Mouse (Mus musculus): ENCODE measurements around the gene Plod1.

Gene Plod1

DNA sequence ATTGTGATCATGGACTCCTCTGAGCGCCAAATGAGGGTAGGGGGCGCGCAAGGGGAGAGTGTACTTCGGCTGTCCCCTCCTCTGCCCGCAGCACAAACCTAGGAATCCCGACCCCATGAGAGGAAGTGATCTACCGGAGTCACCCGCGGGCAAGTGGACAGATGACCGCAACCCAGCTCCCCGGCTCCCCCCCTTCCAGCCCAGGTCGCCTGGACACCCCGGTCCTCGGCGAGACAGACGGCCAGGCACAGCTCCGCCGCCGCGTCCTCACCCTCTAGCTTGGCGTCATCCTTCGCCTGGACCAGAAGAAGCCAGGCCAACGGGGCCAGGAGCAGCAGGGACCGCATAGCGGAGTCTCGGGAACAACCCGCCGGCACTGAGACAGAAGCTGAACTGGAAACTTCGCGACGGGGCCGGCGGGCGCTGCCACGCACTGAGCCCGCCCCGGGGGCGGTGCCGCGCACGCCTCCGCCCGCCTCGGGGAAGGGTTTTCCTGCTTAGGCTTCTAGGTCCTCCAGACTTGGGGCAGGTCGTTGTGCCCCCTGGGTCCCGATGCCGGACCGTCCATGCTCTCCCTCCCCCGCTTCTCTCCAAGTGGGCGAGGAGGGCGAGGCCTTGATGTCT lies at the start of gene Plod1:
TSS of gene Plod1 (minus strand) at position 437 of the 624 bp plus-strand sequence.
- peak; percentile 53 to 73 for DNase-seq (ENCODE audit: low spot score in 2 of 2)

DNA sequence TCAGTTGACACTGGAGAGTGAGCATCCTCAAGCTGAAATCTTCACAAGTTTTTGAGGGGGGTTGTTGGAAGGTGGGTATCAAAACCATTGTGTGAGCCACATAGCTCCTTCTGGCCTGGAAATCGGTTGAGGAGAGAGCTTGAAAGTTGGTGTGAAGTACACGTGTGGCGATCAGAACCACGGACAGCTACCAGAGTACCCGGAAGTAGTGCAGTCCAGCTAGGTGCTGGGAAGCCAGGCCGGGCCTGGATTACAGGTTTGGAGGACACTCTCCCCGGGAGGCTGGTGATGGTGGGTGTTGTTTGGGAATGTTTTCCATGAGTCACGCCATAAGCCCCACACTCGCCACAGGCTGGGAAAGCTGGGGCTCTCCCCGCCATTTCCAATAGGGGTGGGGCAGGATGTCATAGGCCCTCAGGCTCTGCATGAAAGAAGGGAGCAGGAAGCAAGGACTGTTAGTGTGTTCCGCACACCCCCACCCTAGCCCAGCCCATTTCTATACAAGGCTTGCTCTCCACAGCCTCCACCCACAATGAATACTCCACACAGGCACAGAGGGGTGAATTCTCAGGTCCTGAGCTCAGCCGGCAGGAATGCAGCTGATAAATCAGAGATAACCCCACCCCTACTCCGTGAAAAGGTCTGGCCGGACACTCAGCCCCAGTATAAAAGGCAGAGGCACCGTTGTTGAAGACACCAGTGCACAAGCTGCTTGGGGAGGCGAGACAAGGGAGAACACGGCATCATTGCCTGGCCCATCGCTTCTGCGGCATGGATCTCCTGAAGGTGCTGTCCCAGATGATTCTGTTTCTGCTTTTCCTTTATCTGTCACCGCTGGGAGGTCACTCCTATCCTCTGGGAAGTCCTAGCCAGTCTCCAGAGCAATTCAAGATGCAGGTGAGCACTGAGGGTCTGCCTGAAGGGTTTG lies 48.9 kb upstream of the Plod1 start, which contains the start of gene Nppb:
TSS of gene Nppb (plus strand) at position 584 of the 928 bp plus-strand sequence.
- peak in 1 of 2 experiments; percentile 48 for DNase-seq (ENCODE audit: low spot score in 2 of 2)

DNA sequence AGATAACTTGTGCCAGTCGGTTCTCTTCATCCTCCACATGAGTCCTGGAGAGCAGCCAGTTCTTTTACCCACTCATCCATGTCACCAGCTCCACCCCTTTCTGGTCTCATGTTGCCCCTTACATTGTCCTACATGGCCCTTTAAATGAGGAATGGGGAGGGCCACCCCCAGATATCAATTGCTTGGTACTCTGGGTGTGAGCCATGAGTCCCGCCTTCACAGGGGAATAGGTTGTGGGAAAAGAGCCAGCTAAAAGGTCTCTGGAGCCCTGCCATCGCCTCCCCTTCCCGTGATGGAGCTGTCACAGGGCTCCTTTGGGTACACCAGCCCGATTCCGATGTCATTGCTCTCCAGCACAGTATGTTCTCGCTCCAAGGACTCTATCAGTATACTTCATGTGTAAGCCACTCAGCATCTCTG lies 42.9 kb upstream of the Plod1 start:
- no peak for DNase-seq (ENCODE audit: low spot score in 2 of 2)

DNA sequence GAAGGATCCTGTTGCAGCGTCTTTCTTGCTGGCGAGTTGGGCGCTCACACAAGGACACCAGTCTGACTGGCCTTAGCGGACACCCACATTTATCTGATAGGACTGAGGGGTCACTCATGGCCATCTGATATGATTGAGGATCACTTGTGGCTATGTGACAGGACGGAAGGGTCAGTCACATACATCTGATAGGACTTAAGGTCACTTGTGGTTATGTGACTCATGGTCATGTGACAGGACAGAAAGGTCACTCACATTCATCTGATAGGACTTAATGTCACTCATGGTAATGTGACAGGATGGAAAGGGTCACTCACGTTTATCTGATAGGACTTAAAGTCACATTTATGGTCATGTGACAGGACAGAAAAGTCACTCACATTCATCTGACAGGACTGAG lies 41.8 kb upstream of the Plod1 start:
- no peak for DNase-seq (ENCODE audit: low spot score in 2 of 2)

DNA sequence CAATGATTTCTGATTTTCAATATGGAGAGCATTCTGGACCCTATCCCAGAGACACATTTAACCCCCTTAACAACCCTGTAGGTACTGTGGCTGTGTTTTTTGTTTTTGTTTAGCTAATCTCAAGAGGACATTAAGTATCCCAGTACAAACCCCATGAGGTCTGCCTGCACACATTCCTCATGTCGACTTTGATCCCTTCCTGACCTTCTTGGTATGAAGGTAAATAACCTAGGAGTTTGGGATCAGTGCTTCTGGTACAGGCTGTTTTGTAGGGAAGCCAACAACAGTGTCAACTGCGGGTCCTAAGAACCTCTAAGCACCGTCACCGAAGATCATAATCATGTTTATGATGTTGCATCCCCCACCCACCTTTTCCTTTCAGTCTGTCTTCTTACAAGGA lies 41.2 kb upstream of the Plod1 start:
- DNase-seq (ENCODE audit: low spot score in 2 of 2): no peak

DNA sequence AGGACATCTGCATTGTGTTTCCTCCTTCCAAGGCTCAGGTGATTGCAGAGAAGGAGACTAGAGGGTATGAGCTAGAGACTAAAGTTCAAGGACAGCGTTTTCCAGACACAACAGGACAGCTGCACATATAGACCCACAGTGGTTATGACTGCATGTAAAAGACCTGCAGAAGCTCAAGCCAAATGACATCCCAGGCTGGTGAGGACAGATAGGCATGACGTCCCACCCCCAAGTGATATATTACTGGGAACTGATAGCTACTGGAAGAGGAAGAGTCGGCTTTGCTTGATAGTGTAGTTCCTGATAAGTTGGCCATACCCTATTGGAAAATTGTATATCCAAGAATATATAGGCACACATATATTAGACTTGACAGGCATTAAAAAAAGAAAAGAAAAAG lies 39.7 kb upstream of the Plod1 start:
- DNase-seq (ENCODE audit: low spot score in 2 of 2): no peak

DNA sequence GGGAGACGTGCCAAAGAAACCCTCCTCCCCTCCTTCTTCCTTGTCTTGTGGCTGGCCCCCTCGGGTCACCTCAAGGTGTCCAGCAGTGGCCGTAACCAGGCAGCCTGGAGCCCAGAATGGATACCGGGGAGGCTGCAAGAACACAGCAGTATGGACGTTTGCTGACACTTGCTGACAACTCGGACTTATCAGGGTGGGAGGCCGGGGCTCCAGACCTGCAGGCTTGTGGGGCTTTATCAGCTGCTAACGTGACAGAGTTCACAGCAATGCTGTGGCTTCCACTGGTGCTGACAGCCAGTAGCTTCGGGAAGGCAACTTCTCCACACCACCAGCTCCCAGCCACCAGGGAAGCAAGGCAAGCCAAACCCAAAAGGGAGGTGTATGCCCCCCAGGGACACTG lies 32.8 kb upstream of the Plod1 start:
- DNase-seq (ENCODE audit: low spot score in 2 of 2): no peak

DNA sequence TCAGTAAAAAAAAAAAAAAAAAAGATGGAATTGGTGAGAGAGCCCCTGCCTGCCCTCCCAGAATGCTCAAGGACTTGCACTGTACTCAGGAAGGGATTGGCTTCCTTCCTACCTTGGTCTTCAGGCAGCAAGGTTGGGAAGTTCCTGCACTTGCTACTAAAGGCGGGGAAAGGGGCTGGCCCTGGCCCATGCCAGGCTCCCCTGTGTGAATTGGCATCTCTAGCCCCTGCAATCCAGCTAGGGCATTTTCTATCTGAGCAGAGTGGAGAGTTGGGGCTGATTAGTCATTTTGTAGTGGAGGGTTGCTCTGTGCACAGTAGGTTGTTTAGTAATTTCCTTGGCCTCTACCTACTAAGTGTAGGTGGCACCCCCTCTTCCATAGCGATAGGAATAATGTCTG lies 32.2 kb upstream of the Plod1 start:
- no peak for DNase-seq (ENCODE audit: low spot score in 2 of 2)

DNA sequence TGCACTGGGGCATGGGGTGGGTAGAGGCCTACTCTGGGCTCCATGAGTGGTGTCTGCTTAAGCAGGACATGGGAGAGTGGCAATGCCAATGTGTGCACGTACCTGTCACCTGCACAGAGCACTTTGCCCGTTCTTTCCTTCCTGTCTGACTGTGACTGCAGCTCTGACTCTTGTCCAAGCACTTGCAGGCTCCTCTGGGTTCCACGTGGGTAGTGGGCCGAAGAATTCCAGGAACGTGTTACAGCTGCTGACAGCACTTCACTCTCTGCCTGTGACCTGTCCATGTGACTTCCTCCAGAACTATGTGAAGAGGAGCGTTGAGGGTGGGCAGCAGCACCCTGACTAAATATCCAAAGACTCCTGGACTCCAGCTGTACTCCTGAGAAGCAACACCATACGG lies 29.1 kb upstream of the Plod1 start:
- no peak for DNase-seq (ENCODE audit: low spot score in 2 of 2)

DNA sequence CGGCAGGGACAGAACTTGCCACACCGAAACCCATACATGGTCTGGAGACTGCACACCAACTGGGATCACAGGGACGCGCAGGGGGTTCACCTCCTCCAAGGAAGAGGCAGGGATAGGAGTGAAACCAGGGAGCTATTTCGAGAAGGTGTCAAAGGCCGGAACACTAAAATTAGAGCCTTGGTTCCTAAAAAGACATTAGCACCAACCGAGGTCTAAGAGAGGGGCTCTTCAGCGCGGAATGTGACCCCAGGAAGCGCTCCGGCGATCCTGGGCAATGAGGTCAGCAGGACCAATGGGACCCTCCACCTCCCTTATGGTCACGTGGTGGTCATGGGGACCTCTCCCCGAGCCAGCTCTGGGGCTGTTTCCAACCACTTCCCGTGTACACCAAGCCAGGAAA lies 27.1 kb upstream of the Plod1 start:
- DNase-seq (ENCODE audit: low spot score in 2 of 2): no peak

DNA sequence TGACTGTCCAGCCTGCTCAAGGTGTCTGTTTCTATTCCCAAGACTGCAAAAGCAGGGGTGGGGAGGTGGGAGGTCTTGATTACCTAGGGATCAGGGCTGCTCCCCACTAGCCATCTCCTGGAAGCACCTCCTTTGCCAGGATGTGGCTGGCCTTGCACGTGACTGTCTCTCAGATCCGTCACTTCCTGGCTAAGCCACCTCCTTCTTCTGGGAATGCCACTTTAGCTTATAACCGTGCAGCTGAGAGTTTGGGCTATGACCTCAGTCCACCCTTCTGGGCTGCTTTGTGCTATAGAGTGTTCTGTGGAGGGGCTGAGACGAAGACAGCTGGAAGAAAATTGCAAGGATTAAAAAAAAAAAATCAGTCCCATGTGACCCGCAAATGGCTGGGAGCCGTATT lies 26.2 kb upstream of the Plod1 start:
- DNase-seq (ENCODE audit: low spot score in 2 of 2): no peak

DNA sequence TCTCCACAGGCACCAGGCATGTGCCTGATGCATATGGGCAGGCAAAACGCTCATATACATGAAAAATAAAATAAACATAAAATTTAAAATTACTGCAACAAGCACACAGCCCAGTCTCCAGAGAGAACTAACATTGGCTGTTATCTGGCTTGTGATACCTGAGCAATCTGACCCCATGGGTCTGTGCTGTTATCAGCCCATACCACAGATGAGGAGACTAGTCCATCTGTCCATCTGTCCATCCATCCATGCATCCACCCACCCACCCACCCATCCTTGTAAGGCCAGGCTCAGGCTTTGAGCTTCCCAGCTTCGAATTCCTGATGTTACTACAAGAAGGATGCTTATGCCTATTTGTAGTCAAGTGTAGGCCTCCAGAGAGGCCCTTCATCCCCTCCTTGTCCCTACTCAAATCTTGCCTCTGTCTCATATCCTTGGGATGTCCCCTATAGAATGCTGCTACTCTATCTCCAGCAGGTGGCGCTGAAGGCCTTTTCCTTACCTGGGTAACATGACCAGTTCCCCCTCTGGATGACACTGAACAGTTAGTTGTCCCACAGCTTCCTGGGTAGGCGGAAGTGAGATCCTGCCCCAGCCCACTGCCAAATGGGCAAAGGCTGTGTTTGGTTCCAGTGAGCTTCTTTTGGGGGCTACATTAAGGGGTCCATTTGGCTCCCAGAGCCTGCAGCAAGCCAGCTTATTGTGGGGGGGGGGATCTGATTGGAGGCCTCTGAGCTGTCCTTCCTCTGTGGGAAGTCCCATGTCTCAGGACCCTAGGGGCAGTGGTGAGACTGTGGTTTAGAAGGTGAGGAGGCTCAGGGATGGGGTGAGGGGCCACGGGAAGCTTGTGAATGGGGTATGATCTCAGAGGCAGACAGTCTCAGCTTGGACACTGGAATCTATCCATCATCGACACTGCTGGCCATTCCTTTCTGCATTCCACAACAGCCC lies 23.6 kb upstream of the Plod1 start:
- DNase-seq (ENCODE audit: low spot score in 2 of 2): peak; percentile 30 to 71

DNA sequence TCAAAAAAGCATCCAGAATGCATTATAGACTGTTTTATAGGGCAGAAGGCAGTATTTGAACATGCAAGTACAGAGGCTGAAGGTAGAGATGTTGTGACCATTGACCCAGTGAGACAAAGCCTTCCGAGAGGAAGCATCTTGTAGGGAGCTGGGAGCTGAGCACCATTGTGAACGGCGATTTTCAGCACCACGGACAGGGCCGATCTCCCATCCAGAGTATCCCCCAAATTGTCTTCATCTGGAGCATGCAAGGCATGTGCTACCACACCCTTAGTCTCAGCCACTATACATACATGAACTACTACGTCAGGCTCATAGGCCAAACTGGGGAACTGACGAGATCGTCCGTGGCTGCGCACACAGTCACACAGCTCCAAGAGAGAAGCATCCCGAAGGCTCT lies 20.6 kb upstream of the Plod1 start:
- DNase-seq (ENCODE audit: low spot score in 2 of 2): no peak

DNA sequence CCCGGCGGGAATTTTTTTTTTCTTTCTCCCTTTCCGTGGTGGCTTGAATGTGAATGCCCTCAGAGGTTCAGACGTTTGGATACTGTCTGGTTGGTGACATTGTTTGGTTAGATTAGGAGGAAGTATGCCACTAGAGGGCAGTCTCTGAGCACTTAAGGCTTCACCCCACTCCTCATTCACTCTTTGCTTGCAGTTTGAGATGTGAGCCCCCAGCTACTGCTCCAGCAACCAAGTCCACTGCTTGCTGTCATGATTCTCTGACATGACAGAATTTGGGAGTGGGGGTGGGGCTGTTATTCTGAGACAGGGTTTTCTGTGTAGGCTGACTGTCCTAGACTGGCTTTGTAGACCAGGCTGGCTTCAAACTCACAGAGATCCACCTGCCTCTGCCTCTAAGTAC lies 17.0 kb upstream of the Plod1 start:
- peak in 1 of 2 experiments; percentile 49 for DNase-seq (ENCODE audit: low spot score in 2 of 2)

DNA sequence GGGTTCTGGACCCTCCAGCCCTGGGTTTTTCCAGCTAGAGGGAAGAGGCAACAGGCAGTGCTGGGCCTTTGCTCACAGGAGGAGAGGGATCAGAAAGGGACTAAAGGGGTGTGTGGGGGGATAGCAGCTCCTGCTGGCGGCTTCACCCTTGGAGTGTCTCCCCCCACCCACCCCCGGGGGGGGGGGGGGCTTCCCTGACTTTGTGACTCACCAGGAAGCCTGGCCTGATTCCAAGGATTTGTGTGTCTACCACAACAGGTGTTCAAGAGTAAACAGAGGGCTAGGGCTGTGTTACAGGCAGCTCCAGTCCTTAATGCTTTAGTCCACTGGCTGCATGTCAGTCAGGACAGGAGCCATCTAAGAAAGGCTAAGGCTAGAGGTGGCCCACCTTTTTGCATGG lies 10.9 kb upstream of the Plod1 start:
- no peak for DNase-seq (ENCODE audit: low spot score in 2 of 2)

DNA sequence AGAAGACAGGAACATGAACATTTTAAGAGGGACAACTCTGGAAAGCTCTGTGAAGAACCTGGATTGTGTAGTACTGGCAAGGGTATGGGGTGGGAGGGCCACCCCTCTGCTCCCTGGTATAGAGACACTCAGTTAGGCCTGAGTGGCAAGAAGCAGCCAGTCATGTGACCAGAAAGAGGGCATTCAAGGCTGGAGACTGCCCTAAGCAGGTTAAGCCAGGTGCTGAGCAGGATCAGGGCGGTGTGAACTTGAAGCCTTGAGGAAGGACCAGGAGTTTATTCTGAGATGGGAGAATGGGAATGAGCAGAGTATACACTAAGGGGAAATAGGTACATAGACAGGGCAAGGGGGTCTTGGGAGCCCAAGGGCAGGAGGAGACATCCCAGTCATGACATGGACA lies 6.4 kb upstream of the Plod1 start:
- DNase-seq (ENCODE audit: low spot score in 2 of 2): no peak

DNA sequence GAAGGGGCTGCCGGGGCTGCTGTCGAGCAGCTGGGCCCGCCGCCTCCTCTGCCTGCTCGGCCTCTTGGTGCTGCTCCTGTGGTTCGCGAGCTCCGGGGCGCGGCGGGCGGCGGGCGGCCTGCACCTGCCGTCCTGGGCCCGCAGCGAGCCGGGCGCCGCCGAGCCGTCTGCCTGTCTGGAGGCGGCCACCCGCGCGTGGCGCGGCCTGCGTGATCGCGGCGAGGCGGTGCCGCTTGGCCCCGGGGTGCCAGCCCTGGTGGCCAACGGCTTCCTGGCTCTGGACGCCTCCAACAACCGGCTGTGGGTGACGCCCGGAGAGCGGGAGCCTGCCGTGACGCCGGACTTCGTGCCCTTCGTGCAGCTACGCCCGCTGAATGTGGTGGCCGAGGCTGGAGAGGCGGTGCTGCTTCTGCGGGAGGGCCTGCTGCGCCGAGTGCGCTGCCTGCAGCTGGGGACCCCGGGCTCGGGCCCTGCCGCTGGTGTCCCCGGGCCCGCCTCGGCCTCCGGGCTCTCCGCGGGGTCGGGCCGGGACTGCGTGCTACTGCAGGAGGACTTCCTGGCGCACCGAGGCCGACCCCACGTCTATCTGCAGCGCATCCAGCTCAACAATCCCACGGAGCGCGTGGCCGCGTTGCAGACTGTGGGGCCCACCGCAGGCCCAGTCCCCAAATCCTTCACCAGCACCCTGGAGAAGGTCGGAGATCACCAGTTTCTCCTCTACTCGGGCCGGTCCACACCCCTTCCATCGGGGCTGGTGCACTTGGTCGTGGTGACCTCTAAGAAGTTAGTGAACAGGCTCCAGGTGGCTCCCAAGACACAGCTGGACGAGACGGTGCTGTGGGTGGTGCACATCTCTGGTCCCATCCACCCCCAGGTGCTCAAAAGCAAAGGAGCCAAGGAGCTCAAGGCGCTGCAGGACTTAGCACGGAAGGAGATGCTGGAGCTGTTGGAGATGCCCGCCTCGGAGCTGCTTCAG lies 4.8 kb upstream of the Plod1 start:
- peak; percentile 67 to 72 for DNase-seq (ENCODE audit: low spot score in 2 of 2)

DNA sequence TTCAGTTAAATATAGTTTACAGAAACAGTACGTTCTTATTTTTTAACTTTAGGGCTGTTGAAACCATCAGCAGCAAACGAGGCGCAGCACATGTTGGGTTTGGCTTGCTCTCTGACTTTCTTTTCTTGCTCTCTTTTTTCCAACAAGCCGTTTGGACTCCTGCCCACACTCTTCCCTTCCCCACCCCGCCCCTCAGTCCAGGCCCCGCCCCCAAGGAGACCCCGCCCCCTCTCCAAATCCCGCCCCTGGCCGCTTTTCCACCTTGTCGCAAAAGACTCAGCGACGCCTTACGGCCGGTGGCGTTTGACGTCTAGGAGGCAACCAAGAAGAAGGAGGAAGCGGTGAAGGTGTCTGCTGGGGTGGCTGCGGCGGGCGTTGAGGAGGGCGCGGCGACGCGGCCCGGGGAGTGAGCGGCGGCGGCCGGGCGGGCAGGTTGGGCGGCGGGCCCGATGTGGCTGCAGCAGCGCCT lies 4.0 kb upstream of the Plod1 start, which contains the start of gene 2510039O18Rik:
TSS of gene 2510039O18Rik (plus strand) at position 320 of the 469 bp plus-strand sequence.
- peak; percentile 83 to 93 for DNase-seq (ENCODE audit: low spot score in 2 of 2)

DNA sequence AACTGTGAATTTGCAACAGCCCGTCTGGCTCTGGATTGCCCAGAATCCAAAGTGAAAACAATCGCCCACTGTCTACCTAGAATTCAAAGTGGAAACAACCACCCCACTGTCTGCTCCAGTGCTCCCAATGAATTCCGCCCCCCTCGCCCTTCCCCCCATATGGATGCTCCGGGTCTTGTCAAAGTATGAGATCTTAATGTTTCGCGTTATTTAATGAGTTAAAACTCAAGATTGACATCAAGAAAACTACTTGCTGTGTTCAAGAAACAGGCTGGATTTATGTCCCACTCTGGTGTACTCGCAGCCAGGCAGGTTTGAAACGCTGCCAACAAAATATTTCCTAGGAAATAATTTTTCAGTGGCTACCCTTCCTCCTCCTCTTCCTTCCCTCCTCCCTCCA lies 3.5 kb upstream of the Plod1 start:
- DNase-seq (ENCODE audit: low spot score in 2 of 2): no peak

Measured in spleen, postnatal 10 days (tissue).